Mouse (Mus musculus) kidney, postnatal 14 days (tissue): ENCODE results near the gene Cln6.
A peak's percentile ranks its signal among the peaks of the same experiment; 100 is the strongest.
"Not testable (repeated sequence)": the region's sequence is repeated elsewhere in the genome, so short reads cannot be mapped to it uniquely, and the experiment has no call there.

Experiments
- DNase-seq: peaks from one replicate; pipeline ENCODE4 v3.0.0; 2022; ENCODE audit warnings: mixed read lengths

Cln6 gene

GRCm38 (mm10) chr9:62838506-62839171, at the start of gene Cln6:
Cln6 (plus strand) TSS chr9:62838785.
- DNase-seq: peak; percentile 87

GRCm38 (mm10) chr9:62789856-62790255, 48.7 kb upstream of the Cln6 start:
- no peak for DNase-seq

- not testable (repeated sequence) for DNase-seq
These were observed 39.4 kb upstream of the Cln6 start for GRCm38 (mm10) chr9:62799218-62799617.

GRCm38 (mm10) chr9:62810095-62810494, 28.5 kb upstream of the Cln6 start:
- DNase-seq: no peak

- no peak for DNase-seq
These were observed 27.8 kb upstream of the Cln6 start for GRCm38 (mm10) chr9:62810543-62811515.

- peak; percentile 93 for DNase-seq
These were observed 27.0 kb upstream of the Cln6 start, which contains the start of gene Fem1b for GRCm38 (mm10) chr9:62811516-62812121. Fem1b (minus strand) TSS chr9:62811934.

GRCm38 (mm10) chr9:62812216-62813049, 26.2 kb upstream of the Cln6 start:
- no peak for DNase-seq

GRCm38 (mm10) chr9:62814751-62815150, 23.8 kb upstream of the Cln6 start:
- DNase-seq: no peak

- no peak for DNase-seq
These were observed 22.1 kb upstream of the Cln6 start for GRCm38 (mm10) chr9:62816323-62817098.

- peak; percentile 31 for DNase-seq
These were observed 21.4 kb upstream of the Cln6 start for GRCm38 (mm10) chr9:62817099-62817571.

- no peak for DNase-seq
These were observed 20.6 kb upstream of the Cln6 start for GRCm38 (mm10) chr9:62817828-62818614.

- no peak for DNase-seq
These were observed 19.1 kb upstream of the Cln6 start for GRCm38 (mm10) chr9:62819494-62819893.

GRCm38 (mm10) chr9:62819910-62820309, 18.7 kb upstream of the Cln6 start:
- not testable (repeated sequence) for DNase-seq

- no peak for DNase-seq
These were observed 17.8 kb upstream of the Cln6 start for GRCm38 (mm10) chr9:62820829-62821228.

- no peak for DNase-seq
These were observed 16.8 kb upstream of the Cln6 start for GRCm38 (mm10) chr9:62821811-62822210.

GRCm38 (mm10) chr9:62825791-62826393, 12.7 kb upstream of the Cln6 start:
- DNase-seq: no peak

- no peak for DNase-seq
These were observed 12.1 kb upstream of the Cln6 start for GRCm38 (mm10) chr9:62826456-62826855.

- DNase-seq: peak; percentile 48
These were observed 10.5 kb upstream of the Cln6 start for GRCm38 (mm10) chr9:62827939-62828652.

- peak; percentile 98 for DNase-seq
These were observed 9.9 kb upstream of the Cln6 start for GRCm38 (mm10) chr9:62828662-62829086.
